Mouse (Mus musculus): ENCODE measurements around the gene Lmo7. TPM values are rescaled to one million over a fixed set of nuclear protein-coding genes. Genes with fewer than 3 reads are reported as not detected.

Gene Lmo7
- 0.11 TPM in 1 of 2 replicates, not detected in the other for polyA plus RNA-seq (2012)

DNA sequence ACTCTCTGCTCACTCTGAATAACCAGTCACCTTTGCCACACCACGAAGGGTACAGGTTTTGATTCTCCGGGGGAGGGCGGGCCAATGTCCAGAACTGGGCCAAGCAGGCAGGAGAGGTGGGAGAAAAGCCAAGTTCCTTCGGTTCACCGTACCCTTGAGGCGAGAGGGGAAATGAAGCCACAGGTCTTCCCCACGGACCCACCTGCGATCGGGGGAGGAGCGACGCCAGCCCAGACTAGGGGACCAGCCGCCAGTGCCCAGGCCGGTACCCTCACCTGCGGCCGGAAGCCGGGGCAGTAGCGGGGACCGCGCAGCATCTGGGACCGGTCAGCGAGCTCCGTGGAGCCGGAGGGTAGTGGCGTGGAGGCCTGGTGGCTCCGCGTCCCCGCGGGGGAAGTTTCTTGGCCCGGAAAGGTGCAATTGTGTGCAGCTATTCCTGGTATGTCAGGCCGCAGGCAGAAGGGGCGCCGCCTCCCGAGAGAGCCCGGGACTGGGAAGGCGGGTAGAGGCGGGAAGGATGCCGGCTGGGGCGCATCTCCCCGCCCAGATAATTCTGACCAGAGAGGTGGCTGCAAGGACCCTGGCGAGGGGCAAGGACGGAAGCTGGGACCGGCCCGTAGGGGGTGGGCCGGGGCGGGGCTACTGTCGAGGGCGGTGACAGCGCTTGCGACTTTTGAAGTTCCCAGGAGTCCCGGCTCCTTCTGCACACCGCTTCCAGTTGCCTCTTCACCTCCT, at the start of gene Lmo7, which contains the start of gene Gm9922:
Lmo7 (plus strand) TSS at position 721 of the 735 bp plus-strand sequence.
Gm9922 (minus strand) TSS at position 578 of the 735 bp plus-strand sequence.
- no peak for TF ChIP-seq GATA1 (IDR thresholded peaks at IDR 0.05; ENCODE audit: low read length)

GRCm38 (mm10) chr14:101687696-101688095, 42.1 kb upstream of the Lmo7 start:
- TF ChIP-seq GATA1 (IDR thresholded peaks at IDR 0.05; ENCODE audit: low read length) = no peak

- no peak for TF ChIP-seq GATA1 (IDR thresholded peaks at IDR 0.05; ENCODE audit: low read length)
Observed at GRCm38 (mm10) chr14:101688406-101688805, 41.4 kb upstream of the Lmo7 start.

- no peak for TF ChIP-seq GATA1 (IDR thresholded peaks at IDR 0.05; ENCODE audit: low read length)
Observed at GRCm38 (mm10) chr14:101704479-101704878, 25.3 kb upstream of the Lmo7 start.

DNA sequence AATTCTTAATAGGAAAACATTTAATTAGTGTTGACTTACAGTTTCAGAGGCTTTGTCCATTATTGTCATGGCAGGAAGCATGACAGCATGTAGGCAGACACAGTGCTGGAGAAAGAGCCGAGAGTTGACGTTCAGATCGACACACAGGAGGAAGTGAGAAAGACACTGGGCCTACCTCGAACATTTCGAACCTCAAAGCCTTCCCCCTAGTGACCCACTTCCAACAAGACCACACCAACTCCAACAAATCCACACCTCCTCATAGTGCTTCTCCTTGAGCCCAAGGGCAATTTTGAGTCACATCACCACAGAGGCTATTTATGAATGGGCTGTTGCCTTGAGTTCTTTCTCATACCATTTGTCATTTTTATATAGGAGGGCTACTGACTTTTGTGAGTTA, 22.7 kb upstream of the Lmo7 start:
- TF ChIP-seq GATA1 (IDR thresholded peaks at IDR 0.05; ENCODE audit: low read length) = no peak

GRCm38 (mm10) chr14:101714414-101714813, 15.3 kb upstream of the Lmo7 start:
- TF ChIP-seq GATA1 (IDR thresholded peaks at IDR 0.05; ENCODE audit: low read length) = no peak

GRCm38 (mm10) chr14:101729972-101730692, 375 bp downstream of the Lmo7 start:
- TF ChIP-seq GATA1 (IDR thresholded peaks at IDR 0.05; ENCODE audit: low read length) = no peak

DNA sequence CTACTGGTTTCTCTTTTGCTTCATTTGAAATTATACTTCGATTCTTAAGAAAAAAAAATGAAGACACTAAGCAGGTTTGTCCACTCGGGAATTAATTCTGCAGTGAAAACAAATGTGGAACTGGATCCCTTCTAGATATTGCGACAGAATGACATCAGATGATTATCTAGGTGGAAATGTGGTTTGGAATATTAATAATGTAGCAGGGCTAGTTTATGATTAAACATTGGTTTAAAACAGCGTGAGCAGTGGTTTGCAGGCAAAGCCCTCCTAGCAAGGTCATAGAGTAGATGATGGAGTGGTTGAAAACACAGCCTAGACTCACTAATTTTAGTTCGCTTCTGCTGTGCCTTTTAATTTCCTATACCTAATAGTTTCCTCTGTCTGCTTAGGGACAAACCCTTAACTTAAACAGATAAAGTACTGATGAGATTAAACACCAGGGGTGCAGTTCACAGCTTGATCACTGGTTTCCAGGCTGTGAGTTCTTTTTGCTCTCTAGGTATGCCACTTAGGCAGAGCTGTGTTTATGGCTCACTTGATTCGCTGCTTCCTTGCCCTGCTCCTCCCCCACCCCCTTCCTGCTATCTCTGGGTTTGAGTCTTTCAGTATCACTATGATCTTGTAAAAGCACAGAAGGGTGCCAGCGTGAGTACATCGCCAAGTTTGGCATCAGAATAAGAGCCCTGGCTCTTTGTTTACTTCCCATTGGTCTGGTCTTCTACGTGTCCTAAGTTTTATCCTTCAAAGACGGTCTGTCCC, 4.0 kb downstream of the Lmo7 start:
- no peak for TF ChIP-seq GATA1 (IDR thresholded peaks at IDR 0.05; ENCODE audit: low read length)

GRCm38 (mm10) chr14:101737501-101737900, 7.7 kb downstream of the Lmo7 start:
- TF ChIP-seq GATA1 (IDR thresholded peaks at IDR 0.05; ENCODE audit: low read length) = no peak

GRCm38 (mm10) chr14:101746635-101747034, 16.9 kb downstream of the Lmo7 start:
- TF ChIP-seq GATA1 (IDR thresholded peaks at IDR 0.05; ENCODE audit: low read length) = no peak

GRCm38 (mm10) chr14:101747811-101748210, 18.1 kb downstream of the Lmo7 start:
- TF ChIP-seq GATA1 (IDR thresholded peaks at IDR 0.05; ENCODE audit: low read length) = no peak

DNA sequence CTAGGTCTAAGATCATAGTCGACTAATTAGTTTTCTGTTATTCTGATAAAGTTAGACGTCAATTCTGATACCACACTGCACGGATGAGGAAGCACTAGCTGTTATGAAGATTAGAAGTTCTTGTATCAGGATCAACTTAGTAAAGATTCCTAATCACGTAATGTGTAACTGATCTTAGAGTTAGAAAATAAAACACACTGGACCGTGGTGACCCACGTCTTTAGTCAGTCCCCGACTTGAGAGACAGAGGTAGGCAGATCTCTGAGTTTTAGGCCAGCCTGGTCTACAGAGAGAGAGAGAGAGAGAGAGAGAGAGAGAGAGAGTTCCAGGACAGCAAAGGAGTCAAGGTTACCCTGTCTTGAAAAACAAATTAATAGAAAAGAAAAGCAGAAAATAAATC, 18.7 kb downstream of the Lmo7 start:
- no peak for TF ChIP-seq GATA1 (IDR thresholded peaks at IDR 0.05; ENCODE audit: low read length)

DNA sequence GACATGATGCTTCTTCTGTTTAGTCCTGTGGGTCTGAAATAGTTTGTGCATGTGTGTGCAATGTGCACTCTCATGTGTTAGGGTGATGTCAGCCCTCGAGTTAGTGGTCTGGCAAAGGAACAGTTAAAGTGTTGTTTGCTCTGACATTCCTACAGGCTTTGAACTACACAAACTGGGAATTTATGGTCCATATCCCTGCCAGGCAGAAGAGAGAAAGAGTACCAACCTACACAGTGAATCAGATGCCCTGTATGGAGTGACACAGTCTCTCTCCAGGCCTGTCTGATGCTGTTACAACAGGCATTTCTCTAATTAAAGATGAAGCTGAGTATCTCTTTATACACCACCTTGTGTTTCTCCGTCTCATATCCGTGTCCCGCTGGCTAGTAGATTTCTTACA, 21.2 kb downstream of the Lmo7 start:
- no peak for TF ChIP-seq GATA1 (IDR thresholded peaks at IDR 0.05; ENCODE audit: low read length)

GRCm38 (mm10) chr14:101755425-101755824, 25.7 kb downstream of the Lmo7 start:
- no peak for TF ChIP-seq GATA1 (IDR thresholded peaks at IDR 0.05; ENCODE audit: low read length)

GRCm38 (mm10) chr14:101762267-101762666, 32.5 kb downstream of the Lmo7 start:
- TF ChIP-seq GATA1 (IDR thresholded peaks at IDR 0.05; ENCODE audit: low read length) = no peak

- TF ChIP-seq GATA1 (IDR thresholded peaks at IDR 0.05; ENCODE audit: low read length) = no peak
Observed at GRCm38 (mm10) chr14:101763762-101764295, 34.1 kb downstream of the Lmo7 start.
